Mouse (Mus musculus) intestine, embryonic 16.5 days (tissue): ENCODE data around the gene Dhtkd1. TPM values are rescaled to one million over a fixed set of nuclear protein-coding genes. Genes with fewer than 3 reads are reported as not detected.
"Not testable (repeated sequence)": the region's sequence is repeated elsewhere in the genome, so short reads cannot be mapped to it uniquely, and the experiment has no call there.

Experiments used
- ATAC-seq: fragments of 200-750 bp; cut with Nextera tagmentation; 2 replicates; pipeline ENCODE4 v1.8.0; 2017; ENCODE audit warnings: moderate TSS enrichment, moderate library complexity
- H3K27ac ChIP-seq: fragments of 300-500 bp; sonication (generic); 2 replicates; pipeline ENCODE4 v1.5.1; 2014; ENCODE audit warnings: mild to moderate bottlenecking, low read length
- H3K27me3 ChIP-seq: fragments of 300-500 bp; sonication (generic); replicated peaks from 2 replicates; pipeline ENCODE4 v1.6.1; 2014; ENCODE audit warnings: low read length, control low read depth, mixed read lengths; ENCODE audit not compliant: control insufficient read depth, insufficient read depth
- H3K36me3 ChIP-seq: fragments of 300-500 bp; sonication (generic); 2 replicates; pipeline ENCODE4 v1.6.1; 2014; ENCODE audit warnings: low read length, control low read depth; ENCODE audit not compliant: control insufficient read depth, insufficient read depth
- H3K4me1 ChIP-seq: fragments of 300-500 bp; sonication (generic); 2 replicates; pipeline ENCODE4 v1.6.1; 2014; ENCODE audit warnings: low read length, control low read depth, mixed read lengths; ENCODE audit not compliant: control insufficient read depth, insufficient read depth
- H3K4me2 ChIP-seq: fragments of 300-500 bp; sonication (generic); 2 replicates; pipeline ENCODE4 v1.6.1; 2014; ENCODE audit warnings: low read depth, low read length, control low read depth
- H3K4me3 ChIP-seq: fragments of 300-500 bp; sonication (generic); 2 replicates; pipeline ENCODE4 v1.5.1; 2014; ENCODE audit warnings: mild to moderate bottlenecking, low read length
- H3K9ac ChIP-seq: fragments of 300-500 bp; sonication (generic); 2 replicates; pipeline ENCODE4 v1.6.1; 2014; ENCODE audit warnings: low read depth, low read length
- H3K9me3 ChIP-seq: fragments of 300-500 bp; sonication (generic); 2 replicates; pipeline ENCODE4 v1.6.1; 2016; ENCODE audit warnings: low read length, control low read depth; ENCODE audit not compliant: control insufficient read depth
- WGBS: fragments of 180-500 bp; shearing (Covaris S2); extraction: QIAGEN DNeasy Blood & Tissue Kit; methylation state at CpG from one replicate; pipeline ENCODE4 v1.1.7; 2014; 5-methylcytosine and 5-hydroxymethylcytosine counted together
- polyA plus RNA-seq: library from polyadenylated mRNA; unstranded; fragments of >200 nt; fragmentation: Nextera tagmentation; extraction: Ambion mirVana; gene quantifications from 2 replicates; pipeline ENCODE4 v1.2.1, GENCODE M21; 2015

Dhtkd1 gene
- polyA plus RNA-seq, 1 experiment from 2014 or later = 2.4 TPM

GRCm38 (mm10) chr2:5950305-5950704 lies 7.7 kb upstream of the Dhtkd1 start:
- H3K4me3 ChIP-seq = peak overlapping the region; percentile 98
- WGBS = 4% methylated on average over 6 of the region's 6 CpGs
- peak; percentile 18 for ATAC-seq
- H3K9ac ChIP-seq = peak overlapping the region; percentile 96
- H3K9me3 ChIP-seq = no peaks in the 10 kb centered on the region
- H3K27ac ChIP-seq = peak overlapping the region; percentile 85
- no peaks in the 10 kb centered on the region for H3K27me3 ChIP-seq
- peak overlapping the region; percentile 56 for H3K4me2 ChIP-seq
- H3K36me3 ChIP-seq = no peaks in the 10 kb centered on the region
- H3K4me1 ChIP-seq = peaks cover 6% of the 10 kb centered on the region; the same call in 1 of the 2 replicates

DNA sequence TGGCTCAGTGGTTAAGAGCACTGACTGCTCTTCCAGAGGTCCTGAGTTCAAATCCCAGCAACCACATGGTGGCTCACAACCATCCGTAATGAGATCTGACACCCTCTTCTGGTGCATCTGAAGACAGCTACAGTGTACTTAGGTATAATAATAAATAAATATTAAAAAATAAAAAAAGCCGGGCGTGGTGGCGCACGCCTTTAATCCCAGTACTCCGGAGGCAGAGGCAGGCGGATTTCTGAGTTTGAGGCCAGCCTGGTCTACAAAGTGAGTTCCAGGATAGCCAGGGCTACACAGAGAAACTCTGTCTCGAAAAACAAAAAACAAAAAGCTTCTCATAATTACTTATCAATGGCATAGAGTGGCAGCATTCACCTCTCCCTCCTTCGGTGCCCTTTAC lies 7.2 kb upstream of the Dhtkd1 start:
- not testable (repeated sequence) for H3K36me3 ChIP-seq, H3K9me3 ChIP-seq, ATAC-seq, H3K4me1 ChIP-seq, H3K27me3 ChIP-seq
- peak overlapping the region; percentile 85; the same call in 1 of the 2 replicates for H3K27ac ChIP-seq
- H3K4me3 ChIP-seq = peak overlapping the region; percentile 98
- peak overlapping the region; percentile 56 for H3K4me2 ChIP-seq
- WGBS = 96% methylated on average over 9 of the region's 9 CpGs
- peak overlapping the region; percentile 96 for H3K9ac ChIP-seq

- Histone ChIP-seq H3K27me3 (no peaks in the 10 kb centered on the region), H3K4me1 (peaks cover 6% of the 10 kb centered on the region; the same call in 1 of the 2 replicates), H3K27ac (no peak overlapping the region), H3K4me2 (no peak overlapping the region), H3K4me3 (no peak overlapping the region), H3K36me3 (no peaks in the 10 kb centered on the region), H3K9ac (no peak overlapping the region), H3K9me3 (no peaks in the 10 kb centered on the region)
- 93% methylated on average over 2 of the region's 2 CpGs for WGBS
- ATAC-seq = no peak
These were observed 6.4 kb upstream of the Dhtkd1 start for GRCm38 (mm10) chr2:5948964-5949363.

- WGBS = 84% methylated on average over 3 of the region's 3 CpGs
- Histone ChIP-seq H3K4me3 (no peak overlapping the region), H3K4me2 (no peak overlapping the region), H3K27ac (no peak overlapping the region), H3K9ac (no peak overlapping the region), H3K27me3 (no peaks in the 10 kb centered on the region), H3K36me3 (no peaks in the 10 kb centered on the region), H3K9me3 (no peaks in the 10 kb centered on the region), H3K4me1 (peaks cover 4% of the 10 kb centered on the region)
- ATAC-seq = no peak
These were observed 4.3 kb upstream of the Dhtkd1 start for GRCm38 (mm10) chr2:5946876-5947275.

GRCm38 (mm10) chr2:5945629-5946028 lies 3.0 kb upstream of the Dhtkd1 start:
- H3K27ac ChIP-seq = no peak overlapping the region
- 87% methylated on average over 1 of the region's 1 CpGs for WGBS
- no peak overlapping the region for H3K9ac ChIP-seq

GRCm38 (mm10) chr2:5943071-5943470 lies 479 bp upstream of the Dhtkd1 start:
- Histone ChIP-seq H3K36me3 (no peaks in the 10 kb centered on the region), H3K4me1 (no peaks in the 10 kb centered on the region; the same call in 1 of the 2 replicates), H3K9me3 (no peaks in the 10 kb centered on the region), H3K27ac (no peak overlapping the region), H3K4me3 (peak overlapping the region; percentile 70), H3K27me3 (no peaks in the 10 kb centered on the region), H3K4me2 (peak overlapping the region; percentile 86), H3K9ac (0 out of 2 replicates have a peak overlapping the region, but pooled peaks have one; percentile 69)
- peak; percentile 22; the same call in 1 of the 2 replicates for ATAC-seq
- 39% methylated on average over 4 of the region's 4 CpGs for WGBS

More at GRCm38 (mm10) chr2:5945629-5946028, 3.0 kb upstream of the Dhtkd1 start:
- Histone ChIP-seq H3K27me3 (no peaks in the 10 kb centered on the region), H3K36me3 (no peaks in the 10 kb centered on the region), H3K4me2 (no peak overlapping the region), H3K4me1 (peaks cover 4% of the 10 kb centered on the region), H3K9me3 (no peaks in the 10 kb centered on the region), H3K4me3 (no peak overlapping the region)
- no peak for ATAC-seq

GRCm38 (mm10) chr2:5941861-5942415 lies 654 bp downstream of the Dhtkd1 start:
- no peaks in the 10 kb centered on the region for H3K36me3 ChIP-seq
- H3K4me1 ChIP-seq = no peaks in the 10 kb centered on the region; the same call in 1 of the 2 replicates
- no peak for ATAC-seq
- H3K4me2 ChIP-seq = peak overlapping the region; percentile 86
- 59% methylated on average over 11 of the region's 11 CpGs for WGBS
- peak overlapping the region; percentile 69 for H3K9ac ChIP-seq
- H3K27ac ChIP-seq = no peak overlapping the region
- no peaks in the 10 kb centered on the region for H3K9me3 ChIP-seq
- H3K4me3 ChIP-seq = peak overlapping the region; percentile 70
- H3K27me3 ChIP-seq = no peaks in the 10 kb centered on the region

GRCm38 (mm10) chr2:5940936-5941335 lies 1.7 kb downstream of the Dhtkd1 start:
- no peak overlapping the region for H3K9ac ChIP-seq
- no peaks in the 10 kb centered on the region for H3K9me3 ChIP-seq
- no peak overlapping the region for H3K4me2 ChIP-seq
- H3K27me3 ChIP-seq = no peaks in the 10 kb centered on the region
- no peak overlapping the region for H3K27ac ChIP-seq
- 94% methylated on average over 9 of the region's 9 CpGs for WGBS
- H3K4me3 ChIP-seq = no peak overlapping the region
- H3K36me3 ChIP-seq = no peaks in the 10 kb centered on the region
- no peaks in the 10 kb centered on the region; the same call in 1 of the 2 replicates for H3K4me1 ChIP-seq
- ATAC-seq = no peak

DNA sequence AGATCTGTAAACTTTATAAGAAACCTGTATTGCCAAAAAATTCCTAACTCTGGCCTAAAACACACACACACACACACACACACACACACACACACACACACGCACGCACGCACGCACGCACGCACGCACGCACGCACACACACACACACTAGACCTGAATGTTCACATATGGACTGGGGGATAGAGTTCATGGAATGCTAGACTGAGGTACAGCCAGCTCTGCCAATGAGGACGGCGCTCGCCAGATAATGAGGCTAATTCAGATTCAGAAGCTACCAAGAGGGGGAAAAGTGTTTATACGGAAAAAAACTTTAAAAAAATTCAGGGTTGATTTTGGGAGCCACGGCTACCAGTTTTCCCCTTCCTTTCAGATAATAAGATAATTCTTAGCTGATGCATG lies 2.7 kb downstream of the Dhtkd1 start:
- H3K9ac ChIP-seq = no peak overlapping the region
- no peaks in the 10 kb centered on the region for H3K36me3 ChIP-seq
- no peaks in the 10 kb centered on the region; the same call in 1 of the 2 replicates for H3K4me1 ChIP-seq
- H3K27ac ChIP-seq = no peak overlapping the region
- ATAC-seq = no peak
- WGBS = 84% methylated on average over 14 of the region's 14 CpGs
- H3K9me3 ChIP-seq = no peaks in the 10 kb centered on the region
- no peak overlapping the region for H3K4me2 ChIP-seq
- no peak overlapping the region for H3K4me3 ChIP-seq
- H3K27me3 ChIP-seq = no peaks in the 10 kb centered on the region

- Histone ChIP-seq H3K36me3 (no peaks in the 10 kb centered on the region), H3K9ac (no peak overlapping the region), H3K4me1 (no peaks in the 10 kb centered on the region; the same call in 1 of the 2 replicates), H3K4me2 (no peak overlapping the region), H3K27me3 (no peaks in the 10 kb centered on the region), H3K4me3 (no peak overlapping the region), H3K27ac (no peak overlapping the region), H3K9me3 (no peaks in the 10 kb centered on the region)
- 80% methylated on average over 3 of the region's 3 CpGs for WGBS
- no peak for ATAC-seq
These were observed 3.3 kb downstream of the Dhtkd1 start for GRCm38 (mm10) chr2:5939319-5939718.
